Mouse (Mus musculus): Measurements from ENCODE around the gene Gm6583.
"Not testable (repeated sequence)": the region's sequence is repeated elsewhere in the genome, so short reads cannot be mapped to it uniquely, and the experiment has no call there.

Gm6583 gene

GRCm38 (mm10) chr5:112324637-112325545, 30.9 kb downstream of the Gm6583 start:
- no peak for DNase-seq

DNA sequence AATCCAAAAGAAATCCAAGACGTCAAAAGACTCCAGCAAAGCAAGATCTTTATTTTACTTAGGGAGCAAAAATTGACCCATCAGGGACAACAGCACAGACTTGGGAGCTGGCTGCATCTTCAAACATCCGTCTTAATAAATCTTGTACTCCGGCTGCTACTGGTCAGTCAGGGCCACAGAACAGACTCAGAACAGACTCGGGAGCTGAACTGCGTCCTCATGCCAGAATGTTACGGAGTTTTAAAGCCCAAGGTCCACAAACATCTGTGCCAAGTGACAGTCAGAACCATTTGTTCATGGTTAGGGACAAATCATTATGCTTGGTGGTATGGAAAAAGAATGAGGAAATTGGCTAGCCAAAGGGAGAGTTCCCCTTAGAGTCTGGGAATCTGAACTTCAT, 32.6 kb downstream of the Gm6583 start:
- no peak for DNase-seq

GRCm38 (mm10) chr5:112321376-112321775, 34.5 kb downstream of the Gm6583 start:
- no peak for DNase-seq

GRCm38 (mm10) chr5:112320936-112321335, 34.9 kb downstream of the Gm6583 start:
- peak; percentile 94 for DNase-seq

- no peak for DNase-seq
Observed at GRCm38 (mm10) chr5:112320379-112320778, 35.5 kb downstream of the Gm6583 start.

- DNase-seq = not testable (repeated sequence)
Observed at GRCm38 (mm10) chr5:112319343-112319742, 36.5 kb downstream of the Gm6583 start.

DNA sequence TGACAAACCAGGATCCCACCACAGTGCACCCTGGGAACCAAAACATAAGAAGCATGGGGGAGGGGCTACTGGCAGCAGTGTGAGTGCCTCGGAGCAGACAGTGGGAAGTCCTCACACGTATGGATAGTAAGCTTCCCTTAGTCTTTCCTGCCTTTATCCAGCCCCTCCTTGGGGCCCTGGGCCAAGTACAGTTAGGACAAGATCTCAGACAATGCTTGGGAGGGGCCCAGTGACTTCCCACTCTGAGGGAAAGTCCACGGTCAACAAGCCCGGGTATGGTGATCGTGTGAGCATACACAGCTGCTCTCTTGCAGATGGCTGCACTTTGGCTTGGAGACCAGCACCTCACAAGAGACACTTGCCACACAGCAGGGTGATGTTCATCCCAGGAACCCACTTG, 38.5 kb downstream of the Gm6583 start:
- DNase-seq = no peak

GRCm38 (mm10) chr5:112316468-112316867, 39.4 kb downstream of the Gm6583 start:
- no peak for DNase-seq

- no peak for DNase-seq
Observed at GRCm38 (mm10) chr5:112313222-112313885, 42.5 kb downstream of the Gm6583 start.

DNA sequence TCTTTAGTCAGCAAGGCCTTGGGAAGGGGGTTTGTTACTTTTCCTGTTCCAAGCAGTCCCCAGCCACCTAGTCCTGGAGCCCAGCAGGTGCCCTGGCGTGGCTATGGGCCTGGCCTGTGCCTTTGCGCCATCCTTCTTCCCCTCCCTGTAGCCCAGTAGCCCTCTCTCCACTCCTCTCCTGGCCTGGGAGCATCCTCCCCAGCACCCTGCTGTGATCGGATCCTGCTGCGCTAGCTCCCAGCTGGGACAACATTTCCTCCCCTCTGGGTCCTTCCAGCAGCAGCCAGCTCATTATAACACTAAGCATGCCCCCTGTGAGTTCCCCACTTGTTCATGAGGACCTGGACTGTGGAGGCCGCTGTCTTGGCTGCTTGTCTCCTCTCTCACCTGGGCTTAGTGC, 50.0 kb downstream of the Gm6583 start:
- no peak for DNase-seq

Data from layer of hippocampus, adult 9-11 months (tissue).